Mouse (Mus musculus) stomach, embryonic 16.5 days (tissue): Measurements from ENCODE around the gene Bcl2l1. TPM values are rescaled to one million over a fixed set of nuclear protein-coding genes. Genes with fewer than 3 reads are reported as not detected.
A peak's percentile ranks its signal among the peaks of the same experiment; 100 is the strongest.

Experiments used
- ATAC-seq: fragments of 200-750 bp; cut with Nextera tagmentation; 2 replicates; pipeline ENCODE4 v1.8.0; 2017; ENCODE audit warnings: moderate number of reproducible peaks, moderate TSS enrichment; ENCODE audit not compliant: insufficient read depth, low FRiP score
- H3K27ac ChIP-seq: fragments of 300-500 bp; sonication (generic); 2 replicates; pipeline ENCODE4 v1.5.1; 2014; ENCODE audit warnings: low read length
- H3K27me3 ChIP-seq: fragments of 300-500 bp; sonication (generic); 2 replicates; pipeline ENCODE4 v1.6.1; 2014; ENCODE audit warnings: low read length, control low read depth, mixed read lengths; ENCODE audit not compliant: control insufficient read depth, insufficient read depth
- H3K36me3 ChIP-seq: fragments of 300-500 bp; sonication (generic); 2 replicates; pipeline ENCODE4 v1.6.1; 2014; ENCODE audit warnings: low read length; ENCODE audit not compliant: control insufficient read depth, insufficient read depth
- H3K4me1 ChIP-seq: fragments of 300-500 bp; sonication (generic); 2 replicates; pipeline ENCODE4 v1.6.1; 2014; ENCODE audit warnings: low read length, control low read depth, mixed read lengths; ENCODE audit not compliant: control insufficient read depth, insufficient read depth
- H3K4me2 ChIP-seq: fragments of 300-500 bp; sonication (generic); 2 replicates; pipeline ENCODE4 v1.6.1; 2014; ENCODE audit warnings: low read depth, low read length, mixed read lengths
- H3K4me3 ChIP-seq: fragments of 300-500 bp; sonication (generic); replicated peaks from 2 replicates; pipeline ENCODE4 v1.5.1; 2014; ENCODE audit warnings: mild to moderate bottlenecking, low read length
- H3K9ac ChIP-seq: fragments of 300-500 bp; sonication (generic); 2 replicates; pipeline ENCODE4 v1.6.1; 2014; ENCODE audit warnings: low read length
- H3K9me3 ChIP-seq: fragments of 300-500 bp; sonication (generic); replicated peaks from 2 replicates; pipeline ENCODE4 v1.6.1; 2016; ENCODE audit warnings: low read length, control low read depth; ENCODE audit not compliant: control insufficient read depth
- WGBS: fragments of 180-500 bp; shearing (Covaris S2); extraction: QIAGEN DNeasy Blood & Tissue Kit; methylation state at CpG from one replicate; pipeline ENCODE4 v1.1.7; 2014; 5-methylcytosine and 5-hydroxymethylcytosine counted together
- polyA plus RNA-seq: library from polyadenylated mRNA; unstranded; fragments of >200 nt; fragmentation: Nextera tagmentation; extraction: Ambion mirVana; gene quantifications from 2 replicates; pipeline ENCODE4 v1.2.1, GENCODE M21; 2015

Gene Bcl2l1
- polyA plus RNA-seq, 1 experiment from 2014 or later, result 78.1 TPM

GRCm38 (mm10) chr2:152810158-152810941, 21.2 kb downstream of the Bcl2l1 start:
- peaks cover 20% of the 10 kb centered on the region for H3K4me1 ChIP-seq
- WGBS, result 70% methylated on average over 5 of the region's 5 CpGs

GRCm38 (mm10) chr2:152808178-152808577, 23.4 kb downstream of the Bcl2l1 start:
- ATAC-seq, result no peak
- Histone ChIP-seq H3K4me1 (peaks cover 32% of the 10 kb centered on the region), H3K36me3 (no peaks in the 10 kb centered on the region), H3K9ac (no peak overlapping the region), H3K4me2 (no peak overlapping the region), H3K27ac (no peak overlapping the region), H3K9me3 (no peaks in the 10 kb centered on the region), H3K4me3 (no peak overlapping the region), H3K27me3 (no peaks in the 10 kb centered on the region)
- 66% methylated on average over 3 of the region's 3 CpGs for WGBS

More at GRCm38 (mm10) chr2:152810158-152810941, 21.2 kb downstream of the Bcl2l1 start:
- Histone ChIP-seq H3K27ac (peak overlapping the region; percentile 63), H3K4me2 (no peak overlapping the region), H3K9me3 (no peaks in the 10 kb centered on the region), H3K36me3 (no peaks in the 10 kb centered on the region), H3K27me3 (no peaks in the 10 kb centered on the region), H3K4me3 (no peak overlapping the region), H3K9ac (no peak overlapping the region)
- ATAC-seq, result no peak

- H3K4me1 ChIP-seq, result peaks cover 21% of the 10 kb centered on the region
- WGBS, result 57% methylated on average over 2 of the region's 2 CpGs
- H3K9me3 ChIP-seq, result no peaks in the 10 kb centered on the region
- H3K27me3 ChIP-seq, result no peaks in the 10 kb centered on the region
- ATAC-seq, result no peak
- no peak overlapping the region for H3K4me3 ChIP-seq
- H3K4me2 ChIP-seq, result no peak overlapping the region
- no peak overlapping the region for H3K27ac ChIP-seq
- no peaks in the 10 kb centered on the region for H3K36me3 ChIP-seq
- H3K9ac ChIP-seq, result no peak overlapping the region
Measured at GRCm38 (mm10) chr2:152806037-152806436, 25.5 kb downstream of the Bcl2l1 start.

- H3K9ac ChIP-seq, result peak overlapping the region; percentile 46; the same call in 1 of the 2 replicates
- H3K9me3 ChIP-seq, result no peaks in the 10 kb centered on the region
- no peak overlapping the region for H3K4me2 ChIP-seq
- ATAC-seq, result no peak
- peak overlapping the region; percentile 88 for H3K27ac ChIP-seq
- H3K4me3 ChIP-seq, result no peak overlapping the region
- 46% methylated on average over 5 of the region's 5 CpGs for WGBS
- no peaks in the 10 kb centered on the region for H3K36me3 ChIP-seq
- H3K27me3 ChIP-seq, result no peaks in the 10 kb centered on the region
- peaks cover 15% of the 10 kb centered on the region for H3K4me1 ChIP-seq
Measured at GRCm38 (mm10) chr2:152805111-152805490, 26.4 kb downstream of the Bcl2l1 start.

GRCm38 (mm10) chr2:152804408-152805110, 27.0 kb downstream of the Bcl2l1 start:
- H3K9ac ChIP-seq, result peak overlapping the region; percentile 46; the same call in 1 of the 2 replicates
- H3K4me2 ChIP-seq, result no peak overlapping the region; the same call in 1 of the 2 replicates
- WGBS, result 5% methylated on average over 6 of the region's 6 CpGs
- H3K9me3 ChIP-seq, result no peaks in the 10 kb centered on the region
- H3K4me3 ChIP-seq, result no peak overlapping the region
- H3K27me3 ChIP-seq, result no peaks in the 10 kb centered on the region
- no peaks in the 10 kb centered on the region for H3K36me3 ChIP-seq
- peak; percentile 77; the same call in 1 of the 2 replicates for ATAC-seq
- peaks cover 15% of the 10 kb centered on the region for H3K4me1 ChIP-seq
- H3K27ac ChIP-seq, result peak overlapping the region; percentile 88

- Histone ChIP-seq H3K9me3 (no peaks in the 10 kb centered on the region), H3K27ac (no peak overlapping the region), H3K36me3 (no peaks in the 10 kb centered on the region), H3K9ac (no peak overlapping the region), H3K27me3 (no peaks in the 10 kb centered on the region), H3K4me1 (peaks cover 15% of the 10 kb centered on the region), H3K4me2 (no peak overlapping the region), H3K4me3 (no peak overlapping the region)
- ATAC-seq, result no peak
- WGBS, result 88% methylated on average over 5 of the region's 5 CpGs
Measured at GRCm38 (mm10) chr2:152803081-152803480, 28.4 kb downstream of the Bcl2l1 start.

- Histone ChIP-seq H3K9me3 (no peaks in the 10 kb centered on the region), H3K4me2 (no peak overlapping the region), H3K27ac (no peak overlapping the region), H3K36me3 (no peaks in the 10 kb centered on the region), H3K27me3 (no peaks in the 10 kb centered on the region), H3K9ac (no peak overlapping the region), H3K4me1 (peaks cover 15% of the 10 kb centered on the region), H3K4me3 (no peak overlapping the region)
- no peak for ATAC-seq
- WGBS, result 92% methylated on average over 10 of the region's 10 CpGs
Measured at GRCm38 (mm10) chr2:152802303-152802702, 29.2 kb downstream of the Bcl2l1 start.

GRCm38 (mm10) chr2:152800762-152801113, 30.8 kb downstream of the Bcl2l1 start:
- no peaks in the 10 kb centered on the region for H3K36me3 ChIP-seq
- H3K9ac ChIP-seq, result no peak overlapping the region
- H3K27ac ChIP-seq, result no peak overlapping the region
- no peaks in the 10 kb centered on the region for H3K9me3 ChIP-seq
- H3K4me3 ChIP-seq, result no peak overlapping the region
- H3K4me2 ChIP-seq, result no peak overlapping the region
- H3K4me1 ChIP-seq, result peaks cover 15% of the 10 kb centered on the region
- no peaks in the 10 kb centered on the region for H3K27me3 ChIP-seq
- ATAC-seq, result no peak

GRCm38 (mm10) chr2:152799954-152800761, 31.4 kb downstream of the Bcl2l1 start:
- ATAC-seq, result no peak
- H3K4me2 ChIP-seq, result no peak overlapping the region
- no peak overlapping the region for H3K9ac ChIP-seq
- no peaks in the 10 kb centered on the region for H3K27me3 ChIP-seq
- H3K9me3 ChIP-seq, result no peaks in the 10 kb centered on the region
- 62% methylated on average over 7 of the region's 7 CpGs for WGBS
- H3K4me1 ChIP-seq, result peaks cover 12% of the 10 kb centered on the region
- no peaks in the 10 kb centered on the region for H3K36me3 ChIP-seq
- H3K27ac ChIP-seq, result no peak overlapping the region
- no peak overlapping the region for H3K4me3 ChIP-seq
